Mouse (Mus musculus): ENCODE measurements around the gene Cox4i2.

DNA sequence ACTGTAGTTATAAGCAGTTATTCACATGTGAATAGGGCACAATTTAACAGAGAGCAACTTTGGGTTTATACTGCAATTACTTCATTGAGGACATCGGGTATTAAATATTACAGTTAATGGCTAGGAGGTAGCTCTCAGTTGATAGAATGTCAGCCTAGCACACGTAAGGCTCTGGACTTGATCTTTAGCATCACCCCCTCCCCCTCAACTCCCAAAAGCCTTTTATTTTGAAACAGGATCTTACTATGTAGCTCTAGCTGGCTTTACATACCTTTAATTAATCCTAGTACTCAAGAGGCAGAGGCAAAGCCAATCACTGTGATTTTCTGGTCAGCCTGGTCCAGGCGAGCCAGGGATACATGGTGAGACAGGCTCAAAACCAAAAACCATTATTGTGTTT lies 23.1 kb downstream of the Cox4i2 start:
- TF ChIP-seq CTCF (IDR thresholded peaks at IDR 0.05; ENCODE audit: low read depth, low read length) = no peak
- TF ChIP-seq POLR2A (IDR thresholded peaks at IDR 0.05; ENCODE audit: extremely low read depth, insufficient read depth, low read length) = no peak

Measured in liver, adult 2 months (tissue).